Mouse (Mus musculus) limb, embryonic 13.5 days (tissue): ENCODE measurements around the gene Gm5868. TPM values are rescaled to one million over a fixed set of nuclear protein-coding genes. Genes with fewer than 3 reads are reported as not detected.
"Not testable (repeated sequence)": the region's sequence is repeated elsewhere in the genome, so short reads cannot be mapped to it uniquely, and the experiment has no call there.

Experiments
- ATAC-seq: fragments of 200-750 bp; cut with Nextera tagmentation; 2 replicates; pipeline ENCODE4 v1.8.0; 2017; ENCODE audit warnings: low read depth, moderate number of reproducible peaks, moderate TSS enrichment; ENCODE audit not compliant: low FRiP score
- H3K27ac ChIP-seq: fragments of 300-500 bp; sonication (generic); 2 replicates; pipeline ENCODE4 v1.5.1; 2015; ENCODE audit warnings: inconsistent platforms, mild to moderate bottlenecking, moderate library complexity
- H3K27me3 ChIP-seq: fragments of 300-500 bp; sonication (generic); 2 replicates; pipeline ENCODE4 v1.6.1; 2015; ENCODE audit warnings: mild to moderate bottlenecking, inconsistent platforms
- H3K36me3 ChIP-seq: fragments of 300-500 bp; sonication (generic); 2 replicates; pipeline ENCODE4 v1.6.1; 2015; ENCODE audit warnings: inconsistent platforms, mild to moderate bottlenecking, moderate library complexity
- H3K4me1 ChIP-seq: fragments of 300-500 bp; sonication (generic); 2 replicates; pipeline ENCODE4 v1.6.1; 2015; ENCODE audit warnings: inconsistent platforms
- H3K4me2 ChIP-seq: fragments of 300-500 bp; sonication (generic); replicated peaks from 2 replicates; pipeline ENCODE4 v1.6.1; 2015; ENCODE audit warnings: inconsistent platforms, mild to moderate bottlenecking, moderate library complexity
- H3K4me3 ChIP-seq: fragments of 300-500 bp; sonication (generic); 2 replicates; pipeline ENCODE4 v1.5.1; 2015; ENCODE audit warnings: moderate library complexity, mild to moderate bottlenecking, inconsistent platforms
- H3K9ac ChIP-seq: fragments of 300-500 bp; sonication (generic); 2 replicates; pipeline ENCODE4 v1.6.1; 2015; ENCODE audit warnings: mild to moderate bottlenecking, inconsistent platforms
- H3K9me3 ChIP-seq: fragments of 300-500 bp; sonication (generic); 2 replicates; pipeline ENCODE4 v1.6.1; 2016; ENCODE audit warnings: inconsistent platforms
- WGBS: fragments of 180-500 bp; shearing (Covaris S2); methylation state at CpG from one replicate; pipeline ENCODE4 v1.1.7; 2015; 5-methylcytosine and 5-hydroxymethylcytosine counted together
- polyA plus RNA-seq: library from polyadenylated mRNA; unstranded; fragments of >200 nt; fragmentation: Nextera tagmentation; extraction: Ambion mirVana; gene quantifications from 2 replicates; pipeline ENCODE4 v1.2.1, GENCODE M21; 2015

Gene Gm5868
- 0.71 and 0.80 TPM in 2 replicates for polyA plus RNA-seq

DNA sequence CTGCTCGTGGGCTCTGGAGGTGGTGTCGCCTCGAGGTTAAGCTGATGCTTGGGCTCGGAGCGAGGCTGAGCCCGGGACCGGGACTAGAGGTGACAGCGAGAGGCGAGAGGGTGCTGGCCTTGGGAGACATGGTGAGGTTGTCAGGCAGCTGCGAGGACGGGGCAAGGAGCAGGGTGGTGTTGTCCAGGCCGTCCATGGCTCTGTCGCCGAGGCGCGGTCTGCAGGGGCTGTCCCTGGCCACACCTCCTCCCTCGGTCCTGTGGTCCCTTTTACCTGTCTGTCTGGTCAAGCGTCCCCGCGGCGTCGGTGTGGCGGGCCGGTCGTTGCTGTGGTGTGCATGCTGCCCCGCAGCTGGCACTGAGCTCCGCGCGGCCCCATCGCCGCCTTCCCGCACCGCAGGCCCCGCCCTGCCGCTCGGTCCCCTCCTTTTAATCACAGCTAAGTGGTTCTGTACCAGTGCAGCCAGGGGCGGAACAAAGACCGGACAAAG is at the start of gene Gm5868:
TSS of gene Gm5868 (minus strand) at position 360 of the 490 bp plus-strand sequence.
- Histone ChIP-seq H3K27ac (no peak within 1 kb of the TSS), H3K9me3 (no peaks in the 10 kb centered on the region), H3K4me2 (peak within 1 kb of the TSS; percentile 68), H3K9ac (peak within 1 kb of the TSS; percentile 43), H3K4me3 (peak within 1 kb of the TSS; percentile 43), H3K36me3 (no peaks in the 10 kb centered on the region), H3K27me3 (peaks cover 27% of the 10 kb centered on the region), H3K4me1 (no peaks in the 10 kb centered on the region)
- WGBS, result 2% methylated on average over 38 of the region's 38 CpGs
- ATAC-seq, result peak; percentile 61; the same call in 1 of the 2 replicates

DNA sequence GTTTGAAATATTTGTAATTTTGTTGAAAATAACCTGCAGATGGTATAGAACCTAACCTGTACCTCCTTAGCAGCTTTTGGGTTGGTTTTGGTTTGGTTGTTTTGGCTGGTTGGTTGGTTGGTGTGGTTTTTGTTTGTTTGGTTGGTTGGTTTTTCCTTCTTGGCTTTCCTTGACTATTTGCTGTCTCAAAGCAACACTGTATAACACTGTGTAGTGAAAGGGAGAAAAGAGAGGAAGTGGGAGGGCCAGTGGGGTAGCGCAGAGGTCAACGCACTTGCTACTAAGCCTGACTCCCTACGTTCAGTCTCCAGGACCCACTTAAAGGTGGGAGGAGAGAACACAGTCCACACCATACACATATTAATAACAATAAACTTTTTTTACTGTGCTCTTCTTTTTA is 49.2 kb upstream of the Gm5868 start:
- ATAC-seq, result no peak

DNA sequence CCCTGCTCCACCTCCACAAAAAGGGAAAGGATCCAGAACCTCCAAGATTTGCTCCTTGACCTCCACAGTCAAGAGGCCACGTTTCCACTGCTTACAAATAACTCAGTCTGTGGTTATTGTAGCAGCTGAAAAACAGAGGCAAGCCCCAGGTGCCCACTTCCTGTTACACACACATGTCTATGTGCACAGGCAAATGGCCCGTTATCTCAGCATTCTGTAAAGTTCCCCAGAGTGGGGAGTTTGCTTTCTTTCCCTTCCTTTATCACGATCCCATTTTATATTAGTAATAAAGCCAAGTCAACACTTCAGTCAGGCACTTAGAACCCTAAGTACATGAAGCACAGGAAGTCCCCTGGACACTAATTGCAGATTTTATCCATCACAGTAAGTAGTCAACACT is 48.8 kb upstream of the Gm5868 start:
- Histone ChIP-seq H3K9me3 (no peaks in the 10 kb centered on the region), H3K4me2 (no peak overlapping the region), H3K4me1 (no peaks in the 10 kb centered on the region), H3K27ac (no peak overlapping the region), H3K36me3 (no peaks in the 10 kb centered on the region), H3K9ac (no peak overlapping the region), H3K27me3 (no peaks in the 10 kb centered on the region), H3K4me3 (no peak overlapping the region)
- ATAC-seq, result no peak
- WGBS, result 42% methylated on average over 3 of the region's 3 CpGs

More for the DNA sequence above, 49.2 kb upstream of the Gm5868 start:
- Histone ChIP-seq H3K27me3 (no peaks in the 10 kb centered on the region), H3K27ac (no peak overlapping the region), H3K9me3 (no peaks in the 10 kb centered on the region), H3K9ac (no peak overlapping the region), H3K4me1 (no peaks in the 10 kb centered on the region), H3K4me3 (no peak overlapping the region), H3K36me3 (no peaks in the 10 kb centered on the region), H3K4me2 (no peak overlapping the region)
- 87% methylated on average over 3 of the region's 3 CpGs for WGBS

DNA sequence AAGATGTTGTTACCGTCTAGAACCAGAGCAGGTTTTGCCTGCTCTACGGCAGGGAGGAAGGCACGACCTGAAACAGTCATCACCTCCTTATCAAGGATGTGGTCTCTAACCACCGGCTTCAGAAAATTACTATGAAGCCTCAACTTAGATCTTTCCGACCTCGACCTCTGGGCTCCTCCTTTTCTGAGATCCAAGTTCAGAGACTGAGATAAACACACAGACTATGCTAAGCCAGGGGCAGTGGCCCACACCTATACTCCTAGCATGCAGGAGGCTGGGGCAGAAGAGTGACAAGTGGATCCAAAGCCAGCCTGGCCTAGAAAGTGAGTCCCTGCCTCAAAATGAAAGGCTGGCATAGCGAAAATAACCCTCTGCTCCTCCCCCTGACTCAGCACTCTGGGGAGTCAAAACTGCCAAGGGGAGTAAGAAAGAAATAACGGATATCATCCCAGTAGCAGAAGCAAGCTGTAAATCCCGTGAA is 47.5 kb upstream of the Gm5868 start:
- no peak for ATAC-seq
- 82% methylated on average over 9 of the region's 9 CpGs for WGBS
- H3K4me2 ChIP-seq, result no peak overlapping the region
- no peak overlapping the region for H3K27ac ChIP-seq
- no peaks in the 10 kb centered on the region for H3K27me3 ChIP-seq
- no peaks in the 10 kb centered on the region for H3K4me1 ChIP-seq
- H3K4me3 ChIP-seq, result no peak overlapping the region
- H3K36me3 ChIP-seq, result no peaks in the 10 kb centered on the region
- H3K9me3 ChIP-seq, result no peaks in the 10 kb centered on the region
- H3K9ac ChIP-seq, result no peak overlapping the region

DNA sequence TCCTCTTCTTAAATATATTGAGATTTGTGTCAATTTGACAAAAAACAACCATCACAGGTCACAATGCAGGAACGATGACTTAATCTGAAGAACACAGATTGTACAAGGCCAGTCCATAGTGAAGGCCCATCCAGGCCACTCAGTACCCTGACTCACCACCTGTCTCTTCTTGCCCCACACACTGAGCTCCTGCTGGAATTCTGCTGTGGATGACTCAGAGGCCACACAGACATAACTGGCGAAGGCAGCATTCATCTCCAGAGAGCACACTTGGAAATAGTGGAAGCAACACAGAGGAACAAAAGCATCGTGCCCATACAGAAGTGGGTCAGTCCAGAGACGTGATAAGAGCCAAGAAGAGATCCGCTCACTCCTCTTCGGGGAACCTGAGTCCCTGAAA is 42.7 kb upstream of the Gm5868 start:
- 85% methylated on average over 6 of the region's 6 CpGs for WGBS
- no peaks in the 10 kb centered on the region for H3K27me3 ChIP-seq
- H3K27ac ChIP-seq, result no peak overlapping the region
- no peak overlapping the region for H3K9ac ChIP-seq
- H3K4me3 ChIP-seq, result no peak overlapping the region
- H3K36me3 ChIP-seq, result no peaks in the 10 kb centered on the region
- H3K9me3 ChIP-seq, result no peaks in the 10 kb centered on the region
- H3K4me2 ChIP-seq, result no peak overlapping the region
- H3K4me1 ChIP-seq, result no peaks in the 10 kb centered on the region
- no peak for ATAC-seq

DNA sequence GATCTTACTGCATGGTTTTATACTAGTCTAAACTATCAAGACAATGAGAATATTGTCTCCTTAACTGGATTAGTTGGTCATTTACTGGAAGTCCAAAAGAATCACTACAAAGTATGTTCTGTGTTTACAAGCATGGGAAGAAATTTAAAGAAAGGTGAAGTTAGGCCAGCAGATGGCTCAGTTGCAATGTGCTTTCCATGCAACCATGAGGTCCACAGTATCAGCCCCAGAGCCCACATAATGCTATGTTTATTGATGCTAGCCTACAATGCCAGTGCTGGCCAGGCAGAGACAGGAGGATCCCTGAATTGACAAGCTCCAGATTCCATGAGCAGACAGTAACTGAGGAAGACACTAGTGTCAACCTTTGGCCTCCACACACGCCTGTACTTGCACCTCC is 33.7 kb upstream of the Gm5868 start:
- H3K4me1 ChIP-seq, result no peaks in the 10 kb centered on the region
- no peak overlapping the region for H3K4me2 ChIP-seq
- H3K9me3 ChIP-seq, result no peaks in the 10 kb centered on the region
- no peaks in the 10 kb centered on the region for H3K36me3 ChIP-seq
- ATAC-seq, result no peak
- 89% methylated on average over 1 of the region's 1 CpGs for WGBS
- no peak overlapping the region for H3K9ac ChIP-seq
- no peak overlapping the region for H3K27ac ChIP-seq
- H3K27me3 ChIP-seq, result no peaks in the 10 kb centered on the region
- no peak overlapping the region for H3K4me3 ChIP-seq

DNA sequence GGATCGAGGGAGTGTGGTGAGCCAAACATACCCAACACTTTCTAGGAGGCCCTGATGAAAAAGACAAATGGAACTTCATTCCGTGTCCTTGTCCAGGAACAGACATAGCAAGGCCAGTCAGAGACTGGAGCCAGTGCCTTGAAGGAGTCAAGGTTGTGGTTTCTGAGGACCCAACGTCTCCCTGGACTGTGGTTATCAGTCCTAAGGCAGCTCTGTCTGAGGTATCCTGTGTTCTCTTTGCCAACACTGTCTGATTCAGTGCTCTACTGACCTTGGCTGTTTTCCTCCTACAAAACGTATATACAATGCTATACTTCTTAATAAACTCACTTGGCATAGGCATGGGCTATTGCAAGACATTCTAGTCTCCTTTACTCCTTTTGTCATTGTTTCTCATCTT is 30.1 kb upstream of the Gm5868 start:
- Histone ChIP-seq H3K27me3 (no peaks in the 10 kb centered on the region), H3K9me3 (no peaks in the 10 kb centered on the region), H3K4me3 (no peak overlapping the region), H3K4me2 (no peak overlapping the region), H3K27ac (no peak overlapping the region), H3K36me3 (no peaks in the 10 kb centered on the region), H3K4me1 (no peaks in the 10 kb centered on the region), H3K9ac (no peak overlapping the region)
- WGBS, result 81% methylated on average over 4 of the region's 4 CpGs
- no peak for ATAC-seq

DNA sequence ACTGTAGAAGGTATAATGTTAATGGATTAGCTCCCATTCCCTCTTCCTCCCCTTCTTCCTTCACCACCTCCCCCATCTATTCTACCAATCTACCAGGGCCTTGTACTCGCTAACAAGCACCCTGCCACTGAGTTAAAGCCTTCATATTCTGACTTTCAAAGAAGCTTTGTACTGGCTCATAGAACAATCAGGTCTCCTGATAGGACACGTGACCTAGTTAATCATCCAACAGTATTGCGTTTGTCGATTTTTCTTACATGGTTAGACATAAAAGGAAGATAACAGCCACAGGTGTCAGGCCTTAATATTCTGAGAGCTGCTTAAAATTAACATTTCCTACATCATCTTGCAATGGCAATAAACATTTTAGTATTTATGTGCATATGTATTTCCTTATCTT is 15.8 kb upstream of the Gm5868 start:
- Histone ChIP-seq H3K4me2 (no peak overlapping the region), H3K36me3 (no peaks in the 10 kb centered on the region), H3K27me3 (no peaks in the 10 kb centered on the region), H3K4me3 (no peak overlapping the region), H3K27ac (no peak overlapping the region), H3K9me3 (no peaks in the 10 kb centered on the region), H3K9ac (no peak overlapping the region), H3K4me1 (no peaks in the 10 kb centered on the region)
- WGBS, result 91% methylated on average over 4 of the region's 4 CpGs
- no peak for ATAC-seq

DNA sequence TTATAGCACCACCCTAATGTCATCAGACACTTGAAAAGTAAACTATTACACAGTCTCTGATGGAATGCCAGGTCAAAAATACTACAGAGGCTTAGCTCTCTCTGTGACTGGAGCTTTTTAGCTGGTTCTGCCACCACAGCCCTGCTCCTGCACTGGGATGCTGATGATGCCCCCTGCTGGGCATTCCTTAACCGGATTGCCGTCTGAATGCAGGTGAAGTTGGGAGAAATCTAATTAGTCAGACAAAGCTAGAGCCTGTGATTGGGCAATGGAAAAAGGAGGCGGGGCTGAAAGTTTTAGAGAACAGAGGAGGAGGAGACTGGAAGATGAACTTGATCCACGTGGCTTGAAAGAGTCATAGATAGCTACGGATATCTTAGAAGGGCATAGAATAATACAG is 13.7 kb upstream of the Gm5868 start:
- H3K9me3 ChIP-seq, result no peaks in the 10 kb centered on the region
- H3K27ac ChIP-seq, result no peak overlapping the region
- WGBS, result 14% methylated on average over 5 of the region's 5 CpGs
- H3K27me3 ChIP-seq, result no peaks in the 10 kb centered on the region
- H3K9ac ChIP-seq, result no peak overlapping the region
- H3K4me2 ChIP-seq, result no peak overlapping the region
- no peak overlapping the region for H3K4me3 ChIP-seq
- H3K4me1 ChIP-seq, result no peaks in the 10 kb centered on the region
- ATAC-seq, result no peak
- H3K36me3 ChIP-seq, result no peaks in the 10 kb centered on the region

DNA sequence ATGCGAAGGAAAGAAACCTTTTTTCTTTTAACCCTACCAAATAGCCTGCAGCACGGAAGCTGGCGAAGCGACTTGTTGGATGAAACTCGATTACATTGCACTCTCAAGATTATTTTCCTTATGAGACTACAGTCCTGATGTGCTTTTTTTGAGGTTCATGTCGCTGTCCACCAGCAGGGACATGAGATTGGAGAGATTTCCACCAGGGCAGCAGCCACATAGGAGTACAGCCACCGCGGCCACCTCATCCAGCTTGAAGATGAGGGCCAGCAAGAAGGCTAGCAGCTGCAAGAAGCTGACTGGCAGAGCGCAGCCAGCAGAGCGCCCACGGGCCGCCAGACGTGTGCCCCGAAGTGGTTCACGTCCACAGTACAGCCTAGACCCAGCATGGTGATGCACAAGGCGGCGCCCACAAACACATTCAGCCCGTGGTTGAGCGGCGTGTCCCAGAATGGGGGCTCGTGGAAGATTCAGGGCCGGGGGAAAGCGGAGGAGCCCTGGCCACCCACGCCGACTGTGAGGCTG is 622 bp downstream of the Gm5868 start:
- H3K27me3 ChIP-seq, result peaks cover 29% of the 10 kb centered on the region
- H3K36me3 ChIP-seq, H3K9me3 ChIP-seq, H3K27ac ChIP-seq, ATAC-seq, H3K4me1 ChIP-seq: not testable (repeated sequence)
- H3K4me3 ChIP-seq, result peak overlapping the region; percentile 43
- peak overlapping the region; percentile 43; the same call in 1 of the 2 replicates for H3K9ac ChIP-seq
- peak overlapping the region; percentile 68 for H3K4me2 ChIP-seq
- 48% methylated on average over 25 of the region's 25 CpGs for WGBS

DNA sequence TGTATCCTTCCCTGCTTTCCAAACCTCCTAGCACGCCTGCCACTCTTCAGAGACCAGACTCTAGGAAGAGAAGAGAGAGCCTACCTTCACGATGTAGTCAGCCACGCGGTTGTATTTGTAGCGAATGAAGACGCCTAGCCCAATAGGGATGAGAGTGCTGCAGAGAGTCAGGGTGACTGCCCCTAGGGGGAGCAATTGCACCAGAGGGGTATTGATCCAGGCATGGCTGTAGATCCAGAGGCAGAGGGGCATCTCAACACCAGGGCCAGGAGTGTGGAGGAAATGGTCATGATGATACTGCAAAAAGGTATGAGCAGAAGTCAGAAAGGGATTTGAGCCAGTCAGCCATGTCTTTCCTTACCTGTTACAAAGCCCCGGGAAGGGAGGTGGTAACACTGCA is 1.2 kb downstream of the Gm5868 start:
- H3K9me3 ChIP-seq, H3K4me1 ChIP-seq, H3K27ac ChIP-seq, H3K4me2 ChIP-seq, H3K4me3 ChIP-seq, H3K36me3 ChIP-seq, H3K9ac ChIP-seq, ATAC-seq: not testable (repeated sequence)
- 52% methylated on average over 7 of the region's 7 CpGs for WGBS
- H3K27me3 ChIP-seq, result peaks cover 36% of the 10 kb centered on the region

DNA sequence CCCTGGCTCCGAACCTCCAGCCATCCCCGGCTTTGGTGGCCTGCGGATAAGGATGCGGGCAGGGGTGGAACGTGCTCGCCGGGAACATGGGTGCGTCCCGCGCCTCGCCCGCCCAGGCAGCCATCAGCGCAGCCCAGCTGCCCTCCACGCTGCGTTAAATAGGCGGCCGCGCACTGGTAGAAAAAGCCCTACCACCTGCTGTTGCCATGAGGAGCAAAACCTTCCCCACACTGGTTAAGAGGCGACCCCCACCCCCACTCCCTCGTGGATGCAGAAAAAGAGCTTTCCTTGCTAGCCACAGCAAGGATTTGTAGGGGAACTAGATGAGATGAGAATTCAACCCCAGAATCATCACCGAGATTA is 6.4 kb downstream of the Gm5868 start, which contains the start of gene Zar1:
TSS of gene Zar1 (minus strand) at position 285 of the 363 bp plus-strand sequence.
- peak within 1 kb of the TSS; percentile 66 for H3K9ac ChIP-seq
- H3K4me3 ChIP-seq, result peak within 1 kb of the TSS; percentile 50
- peaks cover 33% of the 10 kb centered on the region for H3K27me3 ChIP-seq
- H3K9me3 ChIP-seq, H3K36me3 ChIP-seq, H3K27ac ChIP-seq, H3K4me1 ChIP-seq: not testable (repeated sequence)
- H3K4me2 ChIP-seq, result peak within 1 kb of the TSS; percentile 85
- WGBS, result 7% methylated on average over 15 of the region's 21 CpGs
- ATAC-seq, result 0 out of 2 replicates have a peak, but pooled peaks have one; percentile 45
